Mouse (Mus musculus) frontal cortex, adult 2 months (tissue): ENCODE results near the gene Mrps23. TPM values are rescaled to one million over a fixed set of nuclear protein-coding genes. Genes with fewer than 3 reads are reported as not detected.
A peak's percentile ranks its signal among the peaks of the same experiment; 100 is the strongest.
"Not testable (repeated sequence)": the region's sequence is repeated elsewhere in the genome, so short reads cannot be mapped to it uniquely, and the experiment has no call there.

Experiments used
- DNase-seq, 2 experiments: peaks; one replicate each; pipeline ENCODE4 v3.0.0; 2022; ENCODE audit warnings: low spot score in 1 of 2; ENCODE audit errors: extremely low spot score in 1 of 2
- polyA plus RNA-seq: library from polyadenylated mRNA; depleted of rRNA; stranded (reverse); fragments of >200 nt; gene quantifications from 2 replicates; pipeline ENCODE4 v1.2.3, GENCODE M21; 2012

The Mrps23 gene
- polyA plus RNA-seq, 1 experiment, result 76.6 TPM

- no peak for DNase-seq
These were observed 593 bp downstream of the Mrps23 start for GRCm38 (mm10) chr11:88204593-88205368.

- not testable (repeated sequence) for DNase-seq
These were observed 2.4 kb downstream of the Mrps23 start for GRCm38 (mm10) chr11:88206576-88206975.

- DNase-seq, result no peak
These were observed 3.5 kb downstream of the Mrps23 start for GRCm38 (mm10) chr11:88207697-88208096.

- no peak for DNase-seq
These were observed 7.8 kb downstream of the Mrps23 start for GRCm38 (mm10) chr11:88211824-88212582.

GRCm38 (mm10) chr11:88213757-88214156 lies 9.6 kb downstream of the Mrps23 start:
- DNase-seq, result no peak

GRCm38 (mm10) chr11:88214881-88215831 lies 11.0 kb downstream of the Mrps23 start:
- DNase-seq, result peak; percentile 52 to 66

GRCm38 (mm10) chr11:88216231-88216685 lies 12.1 kb downstream of the Mrps23 start:
- DNase-seq, result peak in 1 of 2 experiments; percentile 76

GRCm38 (mm10) chr11:88218155-88218554 lies 14.0 kb downstream of the Mrps23 start:
- no peak for DNase-seq

- DNase-seq, result no peak
These were observed 14.4 kb downstream of the Mrps23 start for GRCm38 (mm10) chr11:88218586-88218985.

- no peak for DNase-seq
These were observed 17.8 kb downstream of the Mrps23 start for GRCm38 (mm10) chr11:88221929-88222475.

- no peak for DNase-seq
These were observed 23.1 kb downstream of the Mrps23 start for GRCm38 (mm10) chr11:88227001-88227957.

GRCm38 (mm10) chr11:88231213-88231790 lies 27.1 kb downstream of the Mrps23 start:
- DNase-seq, result no peak

- no peak for DNase-seq
These were observed 29.6 kb downstream of the Mrps23 start for GRCm38 (mm10) chr11:88233528-88234427.

- DNase-seq, result no peak
These were observed 30.6 kb downstream of the Mrps23 start for GRCm38 (mm10) chr11:88234789-88235188.

GRCm38 (mm10) chr11:88235221-88236203 lies 31.3 kb downstream of the Mrps23 start:
- DNase-seq, result peak in 1 of 2 experiments; percentile 40

GRCm38 (mm10) chr11:88240275-88240674 lies 36.1 kb downstream of the Mrps23 start:
- DNase-seq, result no peak
